Mouse (Mus musculus) stomach, postnatal 0 days (tissue): Measurements from ENCODE around the gene Tyms. TPM values are rescaled to one million over a fixed set of nuclear protein-coding genes. Genes with fewer than 3 reads are reported as not detected.
"Not testable (repeated sequence)": the region's sequence is repeated elsewhere in the genome, so short reads cannot be mapped to it uniquely, and the experiment has no call there.

Experiments
- ATAC-seq: fragments of 200-750 bp; cut with Nextera tagmentation; 2 replicates; pipeline ENCODE4 v1.8.0; 2017; ENCODE audit not compliant: low FRiP score, low TSS enrichment
- DNase-seq: peaks from one replicate; pipeline ENCODE4 v3.0.0-alpha.2; 2016; ENCODE audit warnings: low spot score
- H3K27ac ChIP-seq: fragments of 300-500 bp; sonication (generic); replicated peaks from 2 replicates; pipeline ENCODE4 v1.5.1; 2014; ENCODE audit warnings: mild to moderate bottlenecking, control low read depth
- H3K27me3 ChIP-seq: fragments of 300-500 bp; sonication (generic); 2 replicates; pipeline ENCODE4 v1.6.1; 2014; ENCODE audit warnings: low read length; ENCODE audit not compliant: control insufficient read depth, insufficient read depth
- H3K36me3 ChIP-seq: fragments of 300-500 bp; sonication (generic); 2 replicates; pipeline ENCODE4 v1.6.1; 2014; ENCODE audit warnings: low read length, mixed read lengths; ENCODE audit not compliant: control insufficient read depth, insufficient read depth
- H3K4me1 ChIP-seq: fragments of 300-500 bp; sonication (generic); replicated peaks from 2 replicates; pipeline ENCODE4 v1.6.1; 2014; ENCODE audit warnings: antibody characterized with exemption; ENCODE audit not compliant: control insufficient read depth, insufficient read depth
- H3K4me2 ChIP-seq: fragments of 300-500 bp; sonication (generic); replicated peaks from 2 replicates; pipeline ENCODE4 v1.6.1; 2014; ENCODE audit warnings: low read depth, mild to moderate bottlenecking, control low read depth, moderate library complexity
- H3K4me3 ChIP-seq: fragments of 300-500 bp; sonication (generic); 2 replicates; pipeline ENCODE4 v1.5.1; 2014; ENCODE audit warnings: low read depth, low read length, control low read depth
- H3K9ac ChIP-seq: fragments of 300-500 bp; sonication (generic); 2 replicates; pipeline ENCODE4 v1.6.1; 2014; ENCODE audit warnings: mild to moderate bottlenecking, low read length, control low read depth, mixed read lengths
- H3K9me3 ChIP-seq: fragments of 300-500 bp; sonication (generic); 2 replicates; pipeline ENCODE4 v1.6.1; 2016; ENCODE audit warnings: low read length; ENCODE audit not compliant: control insufficient read depth
- CTCF ChIP-seq: IDR thresholded peaks from 2 replicates; pipeline ENCODE4 v1.5.1; 2016; ENCODE audit warnings: antibody characterized with exemption, low read depth, mild to moderate bottlenecking, moderate library complexity
- EP300 ChIP-seq: optimal IDR thresholded peaks from 2 replicates; pipeline ENCODE3; 2016; ENCODE audit warnings: antibody characterized with exemption
- WGBS: fragments of 180-500 bp; shearing (Covaris S2); extraction: QIAGEN DNeasy Blood & Tissue Kit; methylation state at CpG from one replicate; pipeline ENCODE4 v1.1.7; 2014; 5-methylcytosine and 5-hydroxymethylcytosine counted together
- polyA plus RNA-seq: library from polyadenylated mRNA; unstranded; fragments of >200 nt; fragmentation: Nextera tagmentation; extraction: Ambion mirVana; gene quantifications from 2 replicates; pipeline ENCODE4 v1.2.1, GENCODE M21; 2015

The Tyms gene
- polyA plus RNA-seq, 1 experiment from 2014 or later, result 84.8 TPM

- WGBS, result 56% methylated on average over 6 of the region's 6 CpGs
- Histone ChIP-seq H3K4me1 (no peaks in the 10 kb centered on the region), H3K36me3 (no peaks in the 10 kb centered on the region), H3K9ac (no peak overlapping the region), H3K4me3 (no peak overlapping the region), H3K27ac (no peak overlapping the region), H3K27me3 (no peaks in the 10 kb centered on the region), H3K4me2 (no peak overlapping the region), H3K9me3 (no peaks in the 10 kb centered on the region)
- no peak for ATAC-seq
- TF ChIP-seq CTCF (no peak), EP300 (no peak)
- no peak for DNase-seq
Observed at GRCm38 (mm10) chr5:30095731-30096130, 22.3 kb upstream of the Tyms start.

- Histone ChIP-seq H3K27ac (no peak overlapping the region), H3K36me3 (no peaks in the 10 kb centered on the region), H3K27me3 (no peaks in the 10 kb centered on the region), H3K4me2 (no peak overlapping the region), H3K4me3 (no peak overlapping the region), H3K9me3 (no peaks in the 10 kb centered on the region), H3K4me1 (no peaks in the 10 kb centered on the region), H3K9ac (no peak overlapping the region)
- DNase-seq (no peak), ATAC-seq (no peak)
- TF ChIP-seq EP300 (no peak), CTCF (peak; percentile 48)
- 41% methylated on average over 2 of the region's 2 CpGs for WGBS
Observed at GRCm38 (mm10) chr5:30094399-30094798, 21.0 kb upstream of the Tyms start.

- no peaks in the 10 kb centered on the region for H3K27me3 ChIP-seq
- no peak for ATAC-seq
- H3K4me1 ChIP-seq, result no peaks in the 10 kb centered on the region
- no peak overlapping the region for H3K27ac ChIP-seq
- TF ChIP-seq EP300 (no peak), CTCF (no peak)
- H3K9me3 ChIP-seq, result no peaks in the 10 kb centered on the region
- no peak for DNase-seq
- H3K4me2 ChIP-seq, result no peak overlapping the region
- no peak overlapping the region for H3K9ac ChIP-seq
- no peaks in the 10 kb centered on the region for H3K36me3 ChIP-seq
- no peak overlapping the region for H3K4me3 ChIP-seq
- WGBS, result 60% methylated on average over 13 of the region's 13 CpGs
Observed at GRCm38 (mm10) chr5:30092701-30093100, 19.3 kb upstream of the Tyms start.

- DNase-seq, result no peak
- no peak for TF ChIP-seq EP300
- no peak for TF ChIP-seq CTCF
- ATAC-seq, result no peak
- WGBS, result 36% methylated on average over 3 of the region's 3 CpGs
- H3K4me3 ChIP-seq, result peak overlapping the region; percentile 66
- no peaks in the 10 kb centered on the region for H3K9me3 ChIP-seq
- no peak overlapping the region for H3K9ac ChIP-seq
- peaks cover 6% of the 10 kb centered on the region; the same call in 1 of the 2 replicates for H3K36me3 ChIP-seq
- H3K27me3 ChIP-seq, result no peaks in the 10 kb centered on the region
- H3K27ac ChIP-seq, result no peak overlapping the region
- H3K4me1 ChIP-seq, result no peaks in the 10 kb centered on the region
- H3K4me2 ChIP-seq, result peak overlapping the region; percentile 89
Observed at GRCm38 (mm10) chr5:30072377-30072776, 1.0 kb downstream of the Tyms start.

GRCm38 (mm10) chr5:30071677-30072076 lies 1.7 kb downstream of the Tyms start:
- Histone ChIP-seq H3K27ac (no peak overlapping the region), H3K4me3 (no peak overlapping the region), H3K27me3 (no peaks in the 10 kb centered on the region), H3K4me1 (no peaks in the 10 kb centered on the region), H3K36me3 (peaks cover 6% of the 10 kb centered on the region; the same call in 1 of the 2 replicates), H3K4me2 (0 out of 2 replicates have a peak overlapping the region, but pooled peaks have one; percentile 11), H3K9ac (no peak overlapping the region), H3K9me3 (no peaks in the 10 kb centered on the region)
- 63% methylated on average over 6 of the region's 6 CpGs for WGBS
- DNase-seq, result no peak
- ATAC-seq, result no peak
- no peak for TF ChIP-seq EP300
- TF ChIP-seq CTCF, result no peak

GRCm38 (mm10) chr5:30067726-30068125 lies 5.7 kb downstream of the Tyms start:
- Histone ChIP-seq H3K9ac (no peak overlapping the region), H3K4me3 (no peak overlapping the region), H3K9me3 (no peaks in the 10 kb centered on the region), H3K4me1 (no peaks in the 10 kb centered on the region), H3K4me2 (no peak overlapping the region), H3K27ac (no peak overlapping the region), H3K27me3 (no peaks in the 10 kb centered on the region), H3K36me3 (peaks cover 6% of the 10 kb centered on the region; the same call in 1 of the 2 replicates)
- no peak for TF ChIP-seq CTCF
- TF ChIP-seq EP300, result no peak
- ATAC-seq, result no peak
- DNase-seq, result no peak
- 67% methylated on average over 6 of the region's 6 CpGs for WGBS

- not testable (repeated sequence) for H3K4me2 ChIP-seq, H3K9me3 ChIP-seq, H3K4me1 ChIP-seq, ATAC-seq, H3K27me3 ChIP-seq, DNase-seq, H3K27ac ChIP-seq, H3K4me3 ChIP-seq, H3K9ac ChIP-seq
- WGBS, result 80% methylated on average over 5 of the region's 5 CpGs
- H3K36me3 ChIP-seq, result peaks cover 11% of the 10 kb centered on the region
Observed at GRCm38 (mm10) chr5:30059607-30060006, 13.8 kb downstream of the Tyms start.
